Mouse (Mus musculus) heart, postnatal 25 days (tissue): ENCODE measurements around the gene Creb3l2. TPM values are rescaled to one million over a fixed set of nuclear protein-coding genes. Genes with fewer than 3 reads are reported as not detected.

Experiments
- DNase-seq: peaks from one replicate; pipeline ENCODE4 v3.0.0; 2022; ENCODE audit warnings: low spot score
- intact Hi-C: fragments of 180-260 bp; cut with DNase I; formaldehyde crosslinking; loops from one replicate; pipeline ENCODE4 v1.15.1; 2025
- total RNA-seq, 2 experiments: library from RNA; stranded (reverse); gene quantifications; 2 replicates each; pipeline ENCODE4 v1.2.3; 2021

The Creb3l2 gene
- total RNA-seq, 2 experiments from 2014 or later: 23.9 to 28.5 TPM

DNA sequence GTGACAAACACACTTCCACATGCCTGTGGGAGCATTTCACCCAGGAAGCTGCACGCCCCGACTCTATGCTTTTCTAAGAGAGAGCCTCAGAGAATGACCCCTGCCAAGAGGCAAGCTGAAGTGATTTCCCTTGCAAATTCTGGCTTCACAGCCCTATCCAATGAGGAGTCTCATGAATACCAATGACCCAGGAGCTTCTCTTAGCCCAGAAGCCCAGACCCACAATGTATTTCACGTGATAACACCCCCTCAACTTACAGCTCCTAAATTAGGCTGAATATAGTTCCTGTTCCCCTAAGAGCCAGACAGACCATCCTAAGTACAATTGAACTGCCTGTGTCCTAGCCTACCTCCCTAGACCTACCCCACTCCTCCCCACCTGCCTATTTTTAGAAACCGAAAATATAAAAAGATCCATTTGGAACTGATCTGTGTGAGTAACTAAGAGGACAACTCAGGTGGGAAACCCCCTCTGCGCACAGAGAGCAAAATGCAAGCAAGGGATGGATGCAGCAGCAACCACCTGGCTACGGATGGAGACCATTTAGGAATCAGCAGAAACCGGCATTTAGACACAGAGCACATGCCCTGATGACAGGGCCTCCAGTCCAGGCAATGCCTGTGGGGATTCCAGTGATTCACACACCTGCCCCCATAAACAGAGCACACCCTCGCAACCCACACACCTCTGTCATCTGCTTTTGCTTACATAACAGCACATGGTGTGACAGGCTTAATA is 144.0 kb downstream of the Creb3l2 start:
- no peak for DNase-seq
- intact Hi-C loops: no loop called here

DNA sequence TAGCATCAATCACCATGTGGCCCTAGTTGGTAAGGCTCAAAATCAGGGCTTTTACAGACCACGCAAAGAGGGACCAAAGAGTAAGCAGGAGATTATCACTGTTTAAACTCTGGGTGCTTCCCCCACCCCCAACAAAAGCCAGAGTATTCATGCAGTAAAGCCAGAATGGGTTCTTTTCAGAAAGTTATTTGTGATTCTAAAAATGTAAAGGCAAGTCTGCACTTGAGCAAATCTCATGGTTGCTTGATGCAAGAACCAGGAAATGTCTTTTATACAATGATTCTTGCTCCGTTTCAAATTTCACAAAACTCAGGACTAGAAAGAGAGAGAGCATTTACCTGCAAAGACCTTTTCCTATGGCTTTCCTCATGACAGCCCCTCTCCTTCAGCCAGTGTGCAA is 149.9 kb downstream of the Creb3l2 start:
- intact Hi-C loops: no loop called here
- DNase-seq: no peak

DNA sequence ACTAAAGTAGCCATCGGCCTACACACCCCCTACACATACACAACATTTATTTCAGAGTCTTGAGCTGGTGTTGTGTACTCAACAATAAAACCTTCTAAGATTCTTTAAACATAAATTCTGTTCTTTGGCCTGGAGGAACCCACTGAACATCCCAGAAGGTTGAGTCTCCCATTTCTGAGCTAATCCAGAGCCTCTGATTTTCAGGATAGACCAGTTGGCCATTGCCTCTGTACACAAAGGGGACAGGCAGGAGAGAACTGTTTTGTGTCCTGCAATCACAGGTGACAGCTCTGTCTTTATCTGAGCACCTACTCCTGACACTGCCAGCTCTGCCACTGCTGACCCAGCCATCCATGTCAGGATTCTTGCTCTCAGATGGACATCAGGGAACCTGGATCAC is 150.8 kb downstream of the Creb3l2 start:
- intact Hi-C loops: no loop called here
- no peak for DNase-seq

DNA sequence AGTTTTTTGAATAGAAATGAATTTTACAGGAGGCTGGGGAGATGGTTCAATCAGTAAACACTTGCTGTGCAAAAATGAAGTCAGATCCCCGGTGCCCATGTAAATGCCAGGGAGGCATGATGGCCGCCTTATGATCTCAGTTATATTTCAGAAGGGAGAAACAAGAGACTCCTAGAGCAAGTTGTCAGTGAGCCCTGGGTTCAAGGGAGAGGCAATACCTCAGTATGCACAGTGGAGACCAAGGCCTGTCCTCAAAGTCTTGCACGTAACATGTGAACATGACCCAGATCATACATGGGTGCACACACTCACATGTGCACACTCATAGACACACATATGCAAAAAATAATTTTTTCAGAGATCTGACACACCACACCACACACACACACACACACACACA is 151.3 kb downstream of the Creb3l2 start:
- intact Hi-C loops: no loop called here
- DNase-seq: no peak

GRCm38 (mm10) chr6:37286134-37286533 is 155.8 kb downstream of the Creb3l2 start:
- no peak for DNase-seq
- intact Hi-C loops: no loop called here

DNA sequence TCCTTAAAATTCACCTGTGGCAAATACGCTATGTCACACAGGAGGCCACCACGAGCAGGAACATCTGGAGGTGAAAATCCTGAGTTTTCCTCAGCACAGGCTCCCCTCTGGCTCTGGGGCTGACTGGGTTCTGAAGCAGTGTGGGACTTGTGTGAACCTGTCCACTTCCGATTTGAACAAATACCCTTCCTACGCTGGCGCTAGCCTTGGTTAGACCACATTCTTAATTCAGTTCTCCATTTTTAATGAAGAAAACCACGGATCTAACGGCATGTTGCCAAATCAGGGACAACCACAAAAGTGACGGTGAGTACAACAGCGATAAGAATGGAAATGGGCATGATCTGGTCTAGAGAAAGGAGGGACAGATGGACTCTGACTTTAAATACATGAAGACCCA is 157.1 kb downstream of the Creb3l2 start:
- DNase-seq: no peak
- intact Hi-C loops: no loop called here

DNA sequence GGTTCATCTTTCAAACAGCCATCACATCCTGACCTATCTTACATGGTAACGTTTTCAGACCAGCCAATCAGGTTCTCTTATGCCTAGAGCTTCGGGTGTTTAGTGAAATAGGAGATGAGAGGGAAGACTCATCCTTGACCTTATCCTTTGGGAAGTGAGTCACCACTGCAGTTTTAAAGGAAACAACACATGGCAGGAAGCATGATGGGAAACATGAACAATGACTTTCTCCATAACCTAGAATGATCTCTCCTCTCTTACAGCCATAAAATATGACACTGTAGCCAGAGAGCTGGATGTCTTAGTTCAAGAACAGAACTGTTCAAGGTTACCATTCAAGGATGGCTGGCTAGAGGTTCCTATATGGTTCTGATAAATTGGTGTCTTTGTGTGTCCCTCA is 158.6 kb downstream of the Creb3l2 start:
- intact Hi-C loops: no loop called here
- no peak for DNase-seq

- intact Hi-C loops: no loop called here
- DNase-seq: no peak
These were observed 159.3 kb downstream of the Creb3l2 start for GRCm38 (mm10) chr6:37282659-37283058.

Other genes starting within 250 kb of the Creb3l2 start
- under 1 TPM; 0.20 to 0.29 TPM for gene Dgki, start 142.0 kb downstream of the Creb3l2 start, total RNA-seq
- not detected for gene Akr1d1, start 88.0 kb upstream of the Creb3l2 start, total RNA-seq